Mouse (Mus musculus) megakaryocyte, embryonic 14.5 days (primary cell): ENCODE results near the gene Mlh3. TPM values are rescaled to one million over a fixed set of nuclear protein-coding genes. Genes with fewer than 3 reads are reported as not detected.

Source experiments
- H3K27me3 ChIP-seq: replicated peaks from 2 replicates; pipeline ENCODE3; 2012; ENCODE audit warnings: inconsistent platforms
- H3K36me3 ChIP-seq: replicated peaks from 2 replicates; pipeline ENCODE3; 2012; ENCODE audit warnings: low read length, inconsistent platforms, mixed read lengths
- H3K4me1 ChIP-seq: 2 replicates; pipeline ENCODE4 v1.6.1; 2012; ENCODE audit warnings: inconsistent platforms
- H3K4me3 ChIP-seq: replicated peaks from 2 replicates; pipeline ENCODE3; 2012; ENCODE audit warnings: moderate library complexity, mild to moderate bottlenecking, inconsistent platforms
- H3K9me3 ChIP-seq: 2 replicates; pipeline ENCODE4 v1.6.1; 2012; ENCODE audit warnings: inconsistent platforms
- FLI1 ChIP-seq: IDR thresholded peaks from 2 replicates; pipeline ENCODE4 v1.6.1; 2012; ENCODE audit warnings: low read length, inconsistent platforms, mixed read lengths
- GATA1 ChIP-seq: IDR thresholded peaks from 3 replicates; pipeline ENCODE4 v1.6.1; 2012; ENCODE audit warnings: mixed read lengths, low read length, inconsistent platforms, borderline replicate concordance
- polyA plus RNA-seq: library from polyadenylated mRNA; stranded (reverse); fragments of >175 nt; gene quantifications from 2 replicates; pipeline ENCODE4 v1.2.3, GENCODE M21; 2012; ENCODE audit warnings: low replicate concordance; ENCODE audit not compliant: insufficient read depth

The Mlh3 gene
- polyA plus RNA-seq, 1 experiment: 0.96 TPM

- Histone ChIP-seq H3K4me3 (no peak overlapping the region), H3K36me3 (peaks cover 34% of the 10 kb centered on the region), H3K9me3 (peaks cover 6% of the 10 kb centered on the region), H3K4me1 (peaks cover 19% of the 10 kb centered on the region), H3K27me3 (no peaks in the 10 kb centered on the region)
- TF ChIP-seq FLI1 (no peak), GATA1 (no peak)
Measured at GRCm38 (mm10) chr12:85266248-85266647, 4.2 kb downstream of the Mlh3 start.

DNA sequence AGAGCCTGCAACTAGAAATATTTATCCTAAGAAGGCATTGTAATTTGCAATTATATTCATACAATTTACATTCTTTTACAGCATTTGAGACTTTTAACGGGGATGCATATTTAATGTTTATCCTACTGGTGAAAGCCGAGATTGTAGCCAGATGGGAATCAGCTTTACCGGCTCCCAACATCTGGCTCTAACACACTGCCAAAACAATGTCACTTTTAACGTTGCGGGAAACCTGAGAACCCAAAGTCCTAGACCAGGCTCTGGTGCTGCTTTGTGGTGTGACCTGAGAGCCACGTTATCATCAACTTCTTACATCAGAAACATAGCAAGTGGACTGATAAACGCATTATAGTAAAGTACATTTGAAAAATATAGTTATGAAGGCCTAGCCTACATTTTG lies 5.5 kb downstream of the Mlh3 start:
- no peak for TF ChIP-seq GATA1
- no peak for TF ChIP-seq FLI1
- H3K27me3 ChIP-seq: no peaks in the 10 kb centered on the region
- H3K9me3 ChIP-seq: peaks cover 6% of the 10 kb centered on the region
- H3K4me3 ChIP-seq: no peak overlapping the region
- H3K4me1 ChIP-seq: peaks cover 9% of the 10 kb centered on the region
- peaks cover 47% of the 10 kb centered on the region for H3K36me3 ChIP-seq

DNA sequence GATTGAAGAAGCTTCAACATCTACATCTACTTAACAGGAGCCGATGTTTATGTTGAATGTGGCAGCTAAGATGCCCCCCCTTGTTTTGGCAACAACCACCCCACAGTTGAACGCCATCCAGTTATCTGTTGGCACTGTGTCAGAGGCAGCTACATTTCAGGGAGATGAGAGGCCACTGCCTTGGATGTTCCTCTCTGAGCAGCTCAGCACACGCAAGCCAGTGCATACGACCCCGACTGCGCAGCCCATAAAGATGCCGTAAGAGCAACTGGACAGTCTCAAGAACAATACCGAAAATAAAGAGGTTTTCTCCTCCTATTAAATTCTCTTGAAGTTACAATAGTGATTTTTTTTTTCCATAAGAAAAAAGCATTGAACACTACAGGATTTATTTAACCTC lies 5.9 kb downstream of the Mlh3 start:
- Histone ChIP-seq H3K4me1 (peaks cover 8% of the 10 kb centered on the region), H3K4me3 (no peak overlapping the region), H3K27me3 (no peaks in the 10 kb centered on the region), H3K9me3 (peaks cover 6% of the 10 kb centered on the region), H3K36me3 (peaks cover 48% of the 10 kb centered on the region)
- no peak for TF ChIP-seq GATA1
- TF ChIP-seq FLI1: no peak

DNA sequence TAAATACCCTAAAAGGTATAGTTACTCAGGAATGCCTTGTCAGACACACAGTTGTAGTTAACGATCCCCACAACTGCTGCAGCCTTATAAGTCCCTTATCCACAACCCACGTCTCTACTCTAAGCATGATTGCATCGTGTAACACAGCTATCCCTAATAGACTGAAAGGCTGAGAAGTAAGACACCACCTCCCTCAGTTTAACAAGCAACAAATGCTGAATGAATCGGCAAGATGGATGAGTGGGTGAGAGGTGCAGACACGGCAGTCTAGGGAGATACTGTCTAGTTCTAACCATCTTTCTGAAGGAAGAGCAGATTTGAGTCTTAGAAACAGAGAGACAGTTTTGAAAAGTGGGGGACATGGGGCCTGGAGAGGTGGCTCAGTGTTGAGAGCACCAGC lies 7.2 kb downstream of the Mlh3 start:
- Histone ChIP-seq H3K4me1 (peaks cover 10% of the 10 kb centered on the region), H3K4me3 (no peak overlapping the region), H3K27me3 (no peaks in the 10 kb centered on the region), H3K36me3 (peaks cover 47% of the 10 kb centered on the region), H3K9me3 (peaks cover 6% of the 10 kb centered on the region)
- TF ChIP-seq FLI1: no peak
- no peak for TF ChIP-seq GATA1

- Histone ChIP-seq H3K4me1 (peaks cover 17% of the 10 kb centered on the region), H3K9me3 (peaks cover 6% of the 10 kb centered on the region), H3K36me3 (peaks cover 44% of the 10 kb centered on the region), H3K4me3 (no peak overlapping the region), H3K27me3 (no peaks in the 10 kb centered on the region)
- TF ChIP-seq GATA1: no peak
- TF ChIP-seq FLI1: no peak
Measured at GRCm38 (mm10) chr12:85262489-85262888, 7.9 kb downstream of the Mlh3 start.

- Histone ChIP-seq H3K27me3 (no peaks in the 10 kb centered on the region), H3K36me3 (peaks cover 35% of the 10 kb centered on the region), H3K4me1 (peaks cover 26% of the 10 kb centered on the region), H3K9me3 (no peaks in the 10 kb centered on the region), H3K4me3 (peak overlapping the region; percentile 69)
- TF ChIP-seq FLI1 (no peak), GATA1 (peak; percentile 39; the same call in 1 of the 3 replicates)
Measured at GRCm38 (mm10) chr12:85257008-85257639, 13.3 kb downstream of the Mlh3 start.

GRCm38 (mm10) chr12:85256074-85256751 lies 14.2 kb downstream of the Mlh3 start:
- peaks cover 26% of the 10 kb centered on the region for H3K4me1 ChIP-seq
- H3K27me3 ChIP-seq: no peaks in the 10 kb centered on the region
- TF ChIP-seq GATA1 (no peak), FLI1 (no peak)
- H3K9me3 ChIP-seq: no peaks in the 10 kb centered on the region
- H3K4me3 ChIP-seq: peak overlapping the region; percentile 42
- peaks cover 36% of the 10 kb centered on the region for H3K36me3 ChIP-seq

DNA sequence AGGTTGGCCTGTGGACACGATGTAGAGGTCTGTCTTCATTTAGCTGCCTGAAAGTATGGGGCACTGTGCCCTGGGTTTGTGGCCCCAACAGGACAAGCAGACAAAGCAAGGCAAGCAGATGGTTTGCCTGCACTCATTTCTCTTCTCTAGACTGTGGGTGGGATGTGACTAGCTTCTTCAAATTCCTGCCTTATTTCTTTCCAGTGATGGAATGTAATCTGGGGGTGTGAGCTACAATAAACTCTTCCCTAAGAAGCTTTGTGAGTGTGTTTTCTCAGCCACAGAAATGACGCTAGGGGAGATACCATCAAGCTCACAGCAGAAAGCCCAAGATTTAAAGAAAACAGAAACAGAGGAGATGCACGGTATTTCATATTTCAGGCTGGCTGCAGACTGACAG lies 18.3 kb downstream of the Mlh3 start:
- Histone ChIP-seq H3K4me3 (no peak overlapping the region), H3K4me1 (peaks cover 13% of the 10 kb centered on the region), H3K36me3 (peaks cover 40% of the 10 kb centered on the region), H3K9me3 (peaks cover 11% of the 10 kb centered on the region), H3K27me3 (no peaks in the 10 kb centered on the region)
- no peak for TF ChIP-seq FLI1
- TF ChIP-seq GATA1: no peak

DNA sequence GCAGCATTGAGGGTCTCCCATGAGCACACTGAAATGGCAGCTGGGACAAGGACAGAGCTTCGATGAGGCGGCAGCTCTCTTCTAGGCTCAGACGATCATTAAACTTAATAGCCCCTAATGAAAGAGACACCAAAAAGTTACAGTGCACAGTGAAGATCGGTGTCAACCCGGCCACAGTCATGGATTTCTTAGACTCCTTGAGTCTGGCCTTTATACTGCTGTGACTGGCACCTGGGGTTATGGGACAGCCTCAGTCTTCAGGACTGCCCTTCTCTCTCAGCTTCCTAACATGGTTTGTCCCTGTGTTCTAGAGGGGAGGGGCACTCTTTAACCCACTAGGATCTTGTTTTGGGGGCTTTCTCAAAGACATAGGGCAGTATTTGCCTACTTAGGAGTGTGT lies 32.8 kb downstream of the Mlh3 start:
- peaks cover 38% of the 10 kb centered on the region for H3K36me3 ChIP-seq
- no peaks in the 10 kb centered on the region for H3K27me3 ChIP-seq
- H3K9me3 ChIP-seq: no peaks in the 10 kb centered on the region
- no peak overlapping the region for H3K4me3 ChIP-seq
- peaks cover 22% of the 10 kb centered on the region for H3K4me1 ChIP-seq
- TF ChIP-seq FLI1: no peak
